Mouse (Mus musculus): Measurements from ENCODE around the gene Tusc2.

DNA sequence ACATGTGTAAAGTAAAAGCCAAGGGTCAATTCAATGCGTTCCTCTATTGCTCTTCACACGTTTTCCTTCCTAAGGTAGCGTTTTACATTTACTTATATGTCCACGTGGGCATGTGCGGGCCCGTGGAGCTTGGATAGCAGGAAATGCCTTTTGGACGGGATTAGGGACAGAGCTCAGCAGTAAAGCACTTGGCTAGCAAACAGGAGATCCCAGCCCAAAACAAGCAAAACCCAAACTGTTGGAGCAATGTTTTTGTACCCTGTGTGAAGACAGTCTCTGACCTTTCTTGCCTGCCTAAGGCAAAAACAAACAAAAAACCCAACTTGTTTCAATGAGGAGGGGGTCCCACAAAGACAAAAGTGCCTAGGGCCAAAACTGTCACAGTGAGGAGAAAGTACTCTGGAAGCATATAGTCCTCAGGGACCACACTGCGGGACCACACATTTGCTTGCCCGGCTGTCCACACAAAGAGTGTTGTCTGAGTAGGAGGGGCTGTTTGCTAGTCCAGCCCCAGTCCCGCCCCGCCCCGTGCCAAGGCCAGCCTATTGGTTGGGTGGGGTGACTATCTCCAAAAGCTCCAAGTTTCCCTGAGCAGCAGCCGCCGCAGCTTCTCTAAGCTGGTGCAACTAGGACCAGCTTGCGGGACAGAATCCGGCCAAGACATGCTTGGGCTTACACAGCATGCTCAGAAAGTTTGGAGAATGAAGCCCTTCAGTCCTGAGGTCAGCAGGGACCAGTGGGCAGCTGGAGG lies 13.5 kb downstream of the Tusc2 start, which contains the start of gene Hyal1:
- no peak for TF ChIP-seq CTCF (IDR thresholded peaks at IDR 0.05; ENCODE audit: low read depth, low read length)
- TF ChIP-seq EP300 (IDR thresholded peaks at IDR 0.05; ENCODE audit: insufficient read depth, low read depth, low read length) = no peak
